Mouse (Mus musculus): ENCODE measurements around the gene Ccdc91. TPM values are rescaled to one million over a fixed set of nuclear protein-coding genes. Genes with fewer than 3 reads are reported as not detected.

Ccdc91 gene
- polyA plus RNA-seq (2015; fragmentation: Nextera tagmentation; extraction: Ambion mirVana): 25.1 and 28.1 TPM in 2 replicates

DNA sequence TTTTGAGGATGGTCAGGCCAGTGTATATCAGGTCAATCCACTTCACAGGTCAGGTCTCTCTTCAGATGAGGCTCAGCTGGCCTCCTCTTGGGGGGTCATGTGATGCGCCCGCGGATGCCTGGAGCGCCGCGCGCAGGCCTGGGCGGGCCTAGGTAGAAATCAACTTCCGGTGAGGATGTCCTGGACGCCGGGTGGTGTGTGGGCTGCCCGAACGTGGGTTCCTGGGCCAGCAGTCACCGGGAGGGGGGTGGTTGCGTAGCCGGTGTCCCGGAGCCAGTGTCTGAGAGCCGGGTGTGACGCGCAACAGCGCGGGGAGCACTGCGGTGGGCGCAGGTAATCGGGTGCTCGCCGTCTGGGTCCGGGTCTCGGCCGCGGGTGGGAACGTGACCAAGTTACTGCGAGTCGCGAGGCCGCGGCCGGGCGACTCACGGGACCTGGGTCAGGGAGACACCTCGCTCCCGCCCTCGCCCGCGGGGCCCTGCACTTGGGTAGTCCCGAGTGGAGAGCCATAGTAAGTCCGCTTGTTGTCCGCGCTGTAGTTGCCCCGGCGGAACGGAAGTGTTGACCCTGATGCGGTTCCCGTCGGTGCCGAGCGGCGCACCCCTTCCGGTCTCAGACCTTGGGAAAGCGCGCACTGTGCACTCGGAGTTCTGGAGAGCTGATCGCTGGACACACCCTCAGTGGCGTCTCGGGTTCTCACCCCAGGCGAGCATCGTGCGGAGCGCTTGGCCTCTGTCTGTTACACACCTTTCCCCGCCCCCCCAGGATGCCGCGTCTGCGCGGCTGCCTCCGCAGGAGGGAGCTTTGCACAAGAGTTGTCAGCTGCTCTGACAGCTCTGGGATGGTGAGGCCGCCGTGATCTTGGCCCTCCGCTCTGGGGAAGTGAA lies at the start of gene Ccdc91:
Gene Ccdc91 (plus strand): TSS at position 102 of the 887 bp plus-strand sequence.
- Histone ChIP-seq H3K4me2 (peak within 1 kb of the TSS; percentile 77), H3K9ac (peak within 1 kb of the TSS; percentile 68), H3K4me1 (peaks cover 6% of the 10 kb centered on the region; the same call in 1 of the 2 replicates), H3K27me3 (no peaks in the 10 kb centered on the region), H3K36me3 (no peaks in the 10 kb centered on the region), H3K9me3 (no peaks in the 10 kb centered on the region), H3K4me3 (peak within 1 kb of the TSS; percentile 66), H3K27ac (peak within 1 kb of the TSS; percentile 86)
- under 1% methylated on average over 77 of the region's 78 CpGs for WGBS
- ATAC-seq (ENCODE audit: insufficient number of reproducible peaks, low FRiP score, low TSS enrichment, low read depth): peak; percentile 96

- H3K36me3 ChIP-seq: no peaks in the 10 kb centered on the region
- H3K9ac ChIP-seq: no peak overlapping the region
- ATAC-seq (ENCODE audit: insufficient number of reproducible peaks, low FRiP score, low TSS enrichment, low read depth): no peak
- no peaks in the 10 kb centered on the region for H3K27me3 ChIP-seq
- 16% methylated on average over 11 of the region's 11 CpGs for WGBS
- no peaks in the 10 kb centered on the region for H3K9me3 ChIP-seq
- no peak overlapping the region for H3K4me2 ChIP-seq
- H3K4me3 ChIP-seq: no peak overlapping the region
- H3K27ac ChIP-seq: no peak overlapping the region
- peaks cover 8% of the 10 kb centered on the region; the same call in 1 of the 2 replicates for H3K4me1 ChIP-seq
Measured at GRCm38 (mm10) chr6:147426927-147427487, 48.6 kb upstream of the Ccdc91 start.

- Histone ChIP-seq H3K27ac (no peak overlapping the region), H3K36me3 (no peaks in the 10 kb centered on the region), H3K9ac (no peak overlapping the region), H3K4me2 (no peak overlapping the region), H3K27me3 (no peaks in the 10 kb centered on the region), H3K4me3 (no peak overlapping the region), H3K9me3 (no peaks in the 10 kb centered on the region), H3K4me1 (no peaks in the 10 kb centered on the region)
- 85% methylated on average over 5 of the region's 5 CpGs for WGBS
- no peak for ATAC-seq (ENCODE audit: insufficient number of reproducible peaks, low FRiP score, low TSS enrichment, low read depth)
Measured at GRCm38 (mm10) chr6:147455775-147456174, 19.9 kb upstream of the Ccdc91 start.

DNA sequence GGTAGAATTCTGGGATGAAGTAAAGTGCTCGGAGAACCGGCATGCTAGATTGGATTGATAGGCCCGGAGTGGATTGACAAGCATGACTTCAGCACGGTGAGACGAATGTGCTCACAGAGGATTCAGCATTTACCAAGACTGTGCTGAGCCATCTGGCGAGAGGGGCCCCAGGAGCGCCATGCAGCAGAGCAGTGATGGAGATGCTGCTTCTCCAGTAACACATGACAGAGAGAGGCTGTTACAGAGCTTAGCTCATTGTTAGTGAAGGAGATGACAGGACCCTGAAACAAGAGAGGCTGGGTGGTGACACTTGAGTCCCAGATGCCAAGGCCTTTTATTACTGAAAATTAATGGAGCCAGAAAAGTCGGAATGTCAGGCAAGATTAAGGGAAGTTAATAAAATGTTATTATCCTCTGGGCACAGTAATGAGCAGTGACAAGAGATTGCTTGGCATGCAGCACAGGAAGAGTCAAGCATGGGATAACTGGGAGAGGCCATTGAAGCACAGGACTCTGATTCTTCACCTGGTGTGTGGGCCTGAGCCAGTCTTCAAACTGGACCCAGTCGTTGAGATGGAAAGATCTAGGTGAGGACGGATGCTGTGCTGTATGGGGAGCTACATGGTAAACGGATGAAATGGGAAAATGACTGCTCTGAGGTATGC lies 16.9 kb upstream of the Ccdc91 start:
- no peak for ATAC-seq (ENCODE audit: insufficient number of reproducible peaks, low FRiP score, low TSS enrichment, low read depth)
- Histone ChIP-seq H3K4me2 (no peak overlapping the region), H3K9ac (no peak overlapping the region), H3K27me3 (no peaks in the 10 kb centered on the region), H3K4me1 (no peaks in the 10 kb centered on the region), H3K36me3 (no peaks in the 10 kb centered on the region), H3K4me3 (no peak overlapping the region), H3K9me3 (no peaks in the 10 kb centered on the region), H3K27ac (no peak overlapping the region)
- WGBS: 70% methylated on average over 11 of the region's 11 CpGs

- Histone ChIP-seq H3K27me3 (no peaks in the 10 kb centered on the region), H3K9ac (no peak overlapping the region), H3K9me3 (no peaks in the 10 kb centered on the region), H3K4me1 (no peaks in the 10 kb centered on the region), H3K4me2 (no peak overlapping the region), H3K27ac (no peak overlapping the region), H3K36me3 (no peaks in the 10 kb centered on the region), H3K4me3 (no peak overlapping the region)
- WGBS: 41% methylated on average over 5 of the region's 5 CpGs
- no peak for ATAC-seq (ENCODE audit: insufficient number of reproducible peaks, low FRiP score, low TSS enrichment, low read depth)
Measured at GRCm38 (mm10) chr6:147470016-147470415, 5.6 kb upstream of the Ccdc91 start.

- Histone ChIP-seq H3K9me3 (no peaks in the 10 kb centered on the region), H3K36me3 (no peaks in the 10 kb centered on the region), H3K4me3 (no peak overlapping the region), H3K27me3 (no peaks in the 10 kb centered on the region), H3K4me2 (no peak overlapping the region), H3K4me1 (peaks cover 6% of the 10 kb centered on the region; the same call in 1 of the 2 replicates), H3K9ac (no peak overlapping the region), H3K27ac (no peak overlapping the region)
- 97% methylated on average over 5 of the region's 5 CpGs for WGBS
- no peak for ATAC-seq (ENCODE audit: insufficient number of reproducible peaks, low FRiP score, low TSS enrichment, low read depth)
Measured at GRCm38 (mm10) chr6:147481141-147481540, 5.5 kb downstream of the Ccdc91 start.

- no peak overlapping the region for H3K4me2 ChIP-seq
- WGBS: 85% methylated on average over 3 of the region's 3 CpGs
Measured at GRCm38 (mm10) chr6:147490120-147490519, 14.5 kb downstream of the Ccdc91 start.

DNA sequence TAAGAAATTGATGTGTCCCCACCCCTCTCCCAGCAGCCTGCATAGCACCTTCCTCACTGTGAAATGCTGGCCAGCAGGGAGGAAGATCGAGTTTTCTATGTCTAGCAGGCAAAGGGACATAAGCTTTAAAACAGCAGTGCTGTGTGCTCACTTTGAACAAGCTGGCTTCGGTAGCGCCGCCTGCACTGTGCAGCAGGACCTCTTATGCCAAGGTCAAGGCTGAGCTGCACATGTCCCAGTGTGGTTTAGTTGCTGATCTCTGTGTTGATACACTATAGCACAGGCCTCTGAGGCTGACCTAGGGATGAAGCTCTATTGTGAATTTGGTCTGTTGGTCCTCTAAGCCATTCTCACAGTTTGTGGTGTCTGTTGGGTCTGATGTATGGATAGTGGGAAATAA lies 16.9 kb downstream of the Ccdc91 start:
- Histone ChIP-seq H3K4me3 (no peak overlapping the region), H3K27me3 (no peaks in the 10 kb centered on the region), H3K9me3 (no peaks in the 10 kb centered on the region), H3K27ac (no peak overlapping the region), H3K9ac (no peak overlapping the region), H3K36me3 (no peaks in the 10 kb centered on the region), H3K4me1 (no peaks in the 10 kb centered on the region), H3K4me2 (no peak overlapping the region)
- ATAC-seq (ENCODE audit: insufficient number of reproducible peaks, low FRiP score, low TSS enrichment, low read depth): no peak
- WGBS: 90% methylated on average over 4 of the region's 4 CpGs

More at GRCm38 (mm10) chr6:147490120-147490519, 14.5 kb downstream of the Ccdc91 start:
- H3K9me3 ChIP-seq: no peaks in the 10 kb centered on the region
- no peak overlapping the region for H3K27ac ChIP-seq
- H3K4me1 ChIP-seq: no peaks in the 10 kb centered on the region
- H3K27me3 ChIP-seq: no peaks in the 10 kb centered on the region
- no peak for ATAC-seq (ENCODE audit: insufficient number of reproducible peaks, low FRiP score, low TSS enrichment, low read depth)
- H3K36me3 ChIP-seq: no peaks in the 10 kb centered on the region
- H3K9ac ChIP-seq: no peak overlapping the region
- no peak overlapping the region for H3K4me3 ChIP-seq

DNA sequence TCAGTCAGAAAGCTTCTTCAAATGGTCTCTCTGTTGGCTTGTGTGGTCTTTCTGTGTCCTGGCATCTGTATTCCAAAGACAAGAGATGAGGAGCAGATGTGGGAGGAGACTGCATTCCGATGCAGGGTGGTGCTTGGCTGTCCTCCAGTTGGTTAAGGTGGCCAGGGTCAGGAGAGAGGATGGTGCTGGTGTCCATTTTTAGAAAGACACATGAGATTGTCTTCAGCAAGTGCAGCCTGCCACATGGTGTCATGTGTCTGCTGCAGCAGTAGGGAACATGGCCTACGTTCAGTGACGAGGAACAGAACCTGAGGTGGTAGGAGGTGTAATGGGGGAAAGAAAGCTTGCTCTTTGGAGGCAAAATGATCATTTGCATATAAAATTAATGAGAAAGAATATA lies 25.8 kb downstream of the Ccdc91 start:
- no peak overlapping the region for H3K9ac ChIP-seq
- H3K4me2 ChIP-seq: no peak overlapping the region
- no peak for ATAC-seq (ENCODE audit: insufficient number of reproducible peaks, low FRiP score, low TSS enrichment, low read depth)
- peaks cover 3% of the 10 kb centered on the region; the same call in 1 of the 2 replicates for H3K4me1 ChIP-seq
- no peak overlapping the region for H3K4me3 ChIP-seq
- H3K9me3 ChIP-seq: no peaks in the 10 kb centered on the region
- H3K27ac ChIP-seq: no peak overlapping the region
- 82% methylated on average over 3 of the region's 3 CpGs for WGBS
- no peaks in the 10 kb centered on the region for H3K27me3 ChIP-seq
- no peaks in the 10 kb centered on the region for H3K36me3 ChIP-seq

- no peaks in the 10 kb centered on the region for H3K9me3 ChIP-seq
- H3K4me3 ChIP-seq: no peak overlapping the region
- WGBS: 43% methylated on average over 9 of the region's 9 CpGs
- H3K36me3 ChIP-seq: no peaks in the 10 kb centered on the region
- H3K4me2 ChIP-seq: no peak overlapping the region
- peaks cover 9% of the 10 kb centered on the region for H3K4me1 ChIP-seq
- H3K27me3 ChIP-seq: no peaks in the 10 kb centered on the region
- no peak for ATAC-seq (ENCODE audit: insufficient number of reproducible peaks, low FRiP score, low TSS enrichment, low read depth)
- H3K9ac ChIP-seq: no peak overlapping the region
- H3K27ac ChIP-seq: no peak overlapping the region
Measured at GRCm38 (mm10) chr6:147506074-147506473, 30.4 kb downstream of the Ccdc91 start.

- Histone ChIP-seq H3K9ac (no peak overlapping the region), H3K4me1 (peaks cover 9% of the 10 kb centered on the region), H3K36me3 (no peaks in the 10 kb centered on the region), H3K4me3 (no peak overlapping the region), H3K27ac (no peak overlapping the region), H3K4me2 (no peak overlapping the region), H3K27me3 (no peaks in the 10 kb centered on the region), H3K9me3 (no peaks in the 10 kb centered on the region)
- ATAC-seq (ENCODE audit: insufficient number of reproducible peaks, low FRiP score, low TSS enrichment, low read depth): no peak
- WGBS: 71% methylated on average over 10 of the region's 10 CpGs
Measured at GRCm38 (mm10) chr6:147506496-147506895, 30.9 kb downstream of the Ccdc91 start.

- Histone ChIP-seq H3K27ac (no peak overlapping the region), H3K9me3 (no peaks in the 10 kb centered on the region), H3K4me3 (no peak overlapping the region), H3K4me2 (no peak overlapping the region), H3K9ac (no peak overlapping the region), H3K4me1 (peaks cover 9% of the 10 kb centered on the region), H3K27me3 (no peaks in the 10 kb centered on the region), H3K36me3 (no peaks in the 10 kb centered on the region)
- WGBS: 67% methylated on average over 6 of the region's 6 CpGs
- ATAC-seq (ENCODE audit: insufficient number of reproducible peaks, low FRiP score, low TSS enrichment, low read depth): no peak
Measured at GRCm38 (mm10) chr6:147507186-147507585, 31.6 kb downstream of the Ccdc91 start.

All from limb, embryonic 15.5 days (tissue).